Mouse (Mus musculus) CH12.LX (cell line): Measurements from ENCODE around the gene Gm17349.

Experiments used
- BHLHE40 ChIP-seq: IDR thresholded peaks from 2 replicates; pipeline ENCODE4 v1.6.1; 2011; ENCODE audit warnings: mild to moderate bottlenecking, low read depth, low read length, improper control_type of control experiment
- CHD1 ChIP-seq: IDR thresholded peaks from 2 replicates; pipeline ENCODE4 v1.6.1; 2012; ENCODE audit warnings: low read depth, low read length, improper control_type of control experiment, inconsistent platforms
- CTCF ChIP-seq, 2 experiments: IDR thresholded peaks in 1 of 2; conservative IDR thresholded peaks in 1 of 2; 2 replicates each; pipeline ENCODE4 v1.5.1; 2011 to 2012; ENCODE audit warnings: low read depth in 2 of 2, low read length in 2 of 2, improper control_type of control experiment in 1 of 2, inconsistent platforms in 1 of 2, mild to moderate bottlenecking in 1 of 2, moderate library complexity in 1 of 2
- EP300 ChIP-seq: IDR thresholded peaks from 2 replicates; pipeline ENCODE4 v1.6.1; 2011; ENCODE audit warnings: low read length, improper control_type of control experiment
- JUN ChIP-seq: IDR thresholded peaks from 2 replicates; pipeline ENCODE4 v1.6.1; 2011; ENCODE audit warnings: low read depth, mild to moderate bottlenecking, low read length, improper control_type of control experiment, moderate library complexity; ENCODE audit not compliant: insufficient read depth
- POLR2A ChIP-seq: IDR thresholded peaks from 2 replicates; pipeline ENCODE4 v1.6.1; 2011; ENCODE audit warnings: low read depth, mild to moderate bottlenecking, improper control_type of control experiment, low read length
- USF2 ChIP-seq: conservative IDR thresholded peaks from 2 replicates; pipeline ENCODE4 v1.6.1; 2011; ENCODE audit warnings: low read depth, low read length, improper control_type of control experiment
- ZC3H11A ChIP-seq: IDR thresholded peaks from 2 replicates; pipeline ENCODE4 v1.6.1; 2012; ENCODE audit warnings: low read depth, mild to moderate bottlenecking, inconsistent platforms, low read length, improper control_type of control experiment

DNA sequence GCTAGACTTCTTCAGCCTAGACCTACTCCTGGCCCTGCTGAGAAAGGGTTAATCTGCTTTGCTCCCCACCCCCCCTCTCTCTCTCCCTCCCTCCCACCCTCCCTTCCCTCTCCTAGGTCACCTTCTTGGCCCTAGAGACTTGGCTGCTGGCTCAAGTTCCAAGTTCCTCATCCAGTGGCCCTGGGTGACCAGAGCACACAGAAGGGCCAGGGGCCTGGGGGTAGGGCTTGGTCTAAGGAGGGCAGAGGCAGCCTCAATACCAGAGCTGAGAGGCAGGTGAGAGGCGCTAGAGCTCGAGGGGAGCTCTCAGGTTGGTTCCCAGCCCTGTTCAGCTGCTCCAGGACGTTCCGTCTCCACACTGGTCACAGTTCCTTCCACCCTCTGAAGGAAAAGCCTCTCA is 14.4 kb downstream of the Gm17349 start:
- no peak for TF ChIP-seq JUN
- no peak for TF ChIP-seq CTCF (conservative IDR thresholded peaks at IDR 0.05 in 1 of 2, IDR thresholded peaks at IDR 0.05 in 1 of 2; ENCODE audit: low read depth in 2 of 2, low read length in 2 of 2)
- TF ChIP-seq CHD1, result no peak
- TF ChIP-seq POLR2A, result no peak
- no peak for TF ChIP-seq BHLHE40
- TF ChIP-seq USF2, result no peak
- TF ChIP-seq EP300, result no peak
- TF ChIP-seq ZC3H11A, result no peak
